Comparison of ENCODE assay signal across 21 mouse cellular contexts in the genomic region with DNA sequence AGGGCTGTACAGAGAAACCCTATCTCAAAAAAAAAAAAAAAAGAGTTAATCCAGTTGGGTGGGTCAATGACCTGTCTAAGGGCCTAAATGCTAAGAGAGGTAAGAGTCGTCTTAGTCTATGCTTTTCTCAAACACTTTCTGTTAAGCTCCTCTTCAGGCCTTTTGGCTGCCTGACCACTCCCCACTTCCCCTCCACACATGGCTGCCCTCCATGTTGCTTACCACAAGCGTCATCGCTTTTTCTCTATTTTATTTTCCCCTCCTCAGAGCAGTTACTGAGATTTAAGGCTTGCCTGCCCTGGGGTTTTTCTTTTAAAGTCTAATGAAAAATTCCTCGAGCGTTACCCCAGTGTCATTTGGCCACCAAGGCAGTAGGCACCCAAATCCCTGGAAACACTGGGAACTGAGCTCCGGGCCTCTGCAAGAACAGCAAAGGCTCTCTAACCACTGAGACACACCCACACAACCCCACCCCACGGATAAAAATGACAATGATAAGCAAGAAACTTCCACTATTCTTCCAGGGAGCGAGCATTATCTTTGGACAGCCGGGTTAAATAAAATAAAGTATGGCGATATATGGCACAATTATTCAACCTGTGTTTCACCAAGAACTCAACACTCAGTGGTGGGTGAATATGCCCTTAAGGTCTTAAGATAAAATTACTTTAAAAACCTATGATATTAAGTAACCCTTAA. TPM values are rescaled to one million over a fixed set of nuclear protein-coding genes. Genes with fewer than 3 reads are reported as not detected.
DNase-seq lines count a peak whose midpoint lies in the region; ATAC-seq lines count a peak whose summit lies in the region.
"Had no signal": no experiment of that assay in that cellular context is flagged by ENCODE, and none has a peak within 500 bp of the region (broad histone marks: within the 10 kb centered on the region; RNA-seq: fewer than 3 reads in every experiment).

No protein-coding gene starts in this region.

- H3K27ac ChIP-seq in limb, embryonic 13.5 days = no peak overlapping the region
- H3K27ac ChIP-seq in limb, embryonic 10.5 days = no peak overlapping the region
- H3K27ac ChIP-seq in neural tube, embryonic 15.5 days (replicated peaks) = no peak overlapping the region
- H3K27ac ChIP-seq: embryonic facial prominence, embryonic 12.5 days; limb, embryonic 15.5 days; macrophage; neural tube, embryonic 12.5 days; stomach, embryonic 15.5 days had no signal

- peak; percentile 61 for DNase-seq in heart, adult 11 months
- no peak for DNase-seq in heart, postnatal 14 days
- no peak for DNase-seq in limb, embryonic 10.5 days (ENCODE audit: low spot score)
- DNase-seq in liver = peak; percentile 26
- DNase-seq in left cerebral cortex, postnatal 4 days = no peak
- no peak for DNase-seq in gastrocnemius, postnatal 10 days
- DNase-seq: cerebellum, adult 11-12 months; heart, postnatal 10 days; kidney, postnatal 10 days had no signal

- peaks cover 4% of the 10 kb centered on the region for H3K4me1 ChIP-seq in limb, embryonic 13.5 days
- peaks cover 8% of the 10 kb centered on the region; the same call in 1 of the 2 replicates for H3K4me1 ChIP-seq in limb, embryonic 10.5 days
- peaks cover 13% of the 10 kb centered on the region for H3K4me1 ChIP-seq in neural tube, embryonic 15.5 days

- 91% methylated on average over 10 of the region's 10 CpGs for WGBS in limb, embryonic 13.5 days
- WGBS in limb, embryonic 10.5 days = 95% methylated on average over 10 of the region's 10 CpGs
- WGBS in neural tube, embryonic 15.5 days = 93% methylated on average over 10 of the region's 10 CpGs

- no peaks in the 10 kb centered on the region for H3K9me3 ChIP-seq in limb, embryonic 13.5 days
- H3K9me3 ChIP-seq in limb, embryonic 10.5 days (replicated peaks) = no peaks in the 10 kb centered on the region
- no peaks in the 10 kb centered on the region for H3K9me3 ChIP-seq in neural tube, embryonic 15.5 days (replicated peaks)
- H3K9me3 ChIP-seq: embryonic facial prominence, embryonic 12.5 days; limb, embryonic 15.5 days; neural tube, embryonic 12.5 days; stomach, embryonic 15.5 days had no signal

- peaks cover 36% of the 10 kb centered on the region for H3K36me3 ChIP-seq in limb, embryonic 13.5 days
- peaks cover 44% of the 10 kb centered on the region for H3K36me3 ChIP-seq in limb, embryonic 10.5 days
- peaks cover 25% of the 10 kb centered on the region for H3K36me3 ChIP-seq in neural tube, embryonic 15.5 days

- no peak overlapping the region for H3K4me3 ChIP-seq in limb, embryonic 13.5 days
- no peak overlapping the region for H3K4me3 ChIP-seq in limb, embryonic 10.5 days
- H3K4me3 ChIP-seq in neural tube, embryonic 15.5 days (replicated peaks) = no peak overlapping the region

- intact Hi-C loops in heart, postnatal 14 days (cut with DNase I) = loop anchor here (2.0 kb wide), 1 partner anchor 39 kb away; a partner anchor contains a TSS
- intact Hi-C loops in left cerebral cortex, postnatal 4 days (cut with DNase I) = no loop called here

- H3K27me3 ChIP-seq in limb, embryonic 13.5 days = no peaks in the 10 kb centered on the region
- H3K27me3 ChIP-seq in limb, embryonic 10.5 days (ENCODE audit: low read depth, poor library complexity, severe bottlenecking) = no peaks in the 10 kb centered on the region
- H3K27me3 ChIP-seq in neural tube, embryonic 15.5 days (replicated peaks) = peaks cover 9% of the 10 kb centered on the region; the same call in 1 of the 2 replicates
- H3K27me3 ChIP-seq: embryonic facial prominence, embryonic 12.5 days; limb, embryonic 15.5 days; neural tube, embryonic 12.5 days; stomach, embryonic 15.5 days had no signal

- H3K9ac ChIP-seq in limb, embryonic 13.5 days = no peak overlapping the region
- no peak overlapping the region for H3K9ac ChIP-seq in neural tube, embryonic 15.5 days (replicated peaks)
- H3K9ac ChIP-seq: embryonic facial prominence, embryonic 12.5 days; limb, embryonic 15.5 days; neural tube, embryonic 12.5 days; stomach, embryonic 15.5 days had no signal

- no peak for ATAC-seq in limb, embryonic 13.5 days (ENCODE audit: low FRiP score, low read depth)
- no peak for ATAC-seq in neural tube, embryonic 15.5 days (ENCODE audit: low FRiP score)
- ATAC-seq: intestine, embryonic 16.5 days; midbrain, embryonic 16.5 days had no signal

- H3K4me2 ChIP-seq in limb, embryonic 13.5 days (replicated peaks) = 0 out of 2 replicates have a peak overlapping the region, but pooled peaks have one; percentile 15
- peak overlapping the region; percentile 13; the same call in 1 of the 2 replicates for H3K4me2 ChIP-seq in neural tube, embryonic 15.5 days

RNA-seq across cellular contexts. Expression of a gene that starts 1.9 kb away (rescaled TPM):
- 10 to 100 TPM; 19.9 to 23.2 TPM for total RNA-seq in heart, postnatal 14 days (2021)
- polyA plus RNA-seq in limb, embryonic 13.5 days (2015; fragmentation: Nextera tagmentation; extraction: Ambion mirVana) = 5.6 and 5.8 TPM in 2 replicates
- polyA plus RNA-seq in limb, embryonic 10.5 days (2016; fragmentation: Nextera tagmentation; extraction: Ambion mirVana) = 8.9 and 9.5 TPM in 2 replicates
- polyA plus RNA-seq in neural tube, embryonic 15.5 days (2015; fragmentation: Nextera tagmentation; extraction: Ambion mirVana) = 8.1 and 8.3 TPM in 2 replicates
- total RNA-seq in left cerebral cortex, postnatal 4 days (2021) = 10 to 100 TPM; 72.8 to 79.3 TPM
- total RNA-seq in gastrocnemius, postnatal 10 days (2021) = 10 to 100 TPM; 12.2 to 13.4 TPM

RNA-seq across cellular contexts. Expression of a gene that starts 19.2 kb away (rescaled TPM):
- not detected for total RNA-seq in heart, postnatal 14 days (2021)
- 0.05 TPM in 1 of 2 replicates, not detected in the other for polyA plus RNA-seq in limb, embryonic 13.5 days (2015; fragmentation: Nextera tagmentation; extraction: Ambion mirVana)
- 0.11 TPM in 1 of 2 replicates, not detected in the other for polyA plus RNA-seq in limb, embryonic 10.5 days (2016; fragmentation: Nextera tagmentation; extraction: Ambion mirVana)
- polyA plus RNA-seq in neural tube, embryonic 15.5 days (2015; fragmentation: Nextera tagmentation; extraction: Ambion mirVana) = not detected in 2 replicates
- not detected for total RNA-seq in left cerebral cortex, postnatal 4 days (2021)
- not detected for total RNA-seq in gastrocnemius, postnatal 10 days (2021)
- total RNA-seq: gastrocnemius, postnatal 4 days; heart, postnatal 10 days; layer of hippocampus, adult 8-10 months; left cerebral cortex, adult 8-10 months had no signal
- polyA plus RNA-seq: embryonic facial prominence, embryonic 12.5 days; intestine, embryonic 16.5 days; limb, embryonic 15.5 days; macrophage; midbrain, embryonic 16.5 days; neural tube, embryonic 12.5 days; stomach, embryonic 15.5 days had no signal

RNA-seq across cellular contexts. Expression of a gene that starts 38.6 kb away (rescaled TPM):
- total RNA-seq in heart, postnatal 14 days (2021) = 10 to 100 TPM; 49.1 to 55.4 TPM
- polyA plus RNA-seq in limb, embryonic 13.5 days (2015; fragmentation: Nextera tagmentation; extraction: Ambion mirVana) = 70.7 and 77.8 TPM in 2 replicates
- 54.0 and 57.7 TPM in 2 replicates for polyA plus RNA-seq in limb, embryonic 10.5 days (2016; fragmentation: Nextera tagmentation; extraction: Ambion mirVana)
- 64.4 and 65.5 TPM in 2 replicates for polyA plus RNA-seq in neural tube, embryonic 15.5 days (2015; fragmentation: Nextera tagmentation; extraction: Ambion mirVana)
- total RNA-seq in left cerebral cortex, postnatal 4 days (2021) = 10 to 100 TPM; 53.1 to 57.7 TPM
- 10 to 100 TPM; 32.5 to 34.6 TPM for total RNA-seq in gastrocnemius, postnatal 10 days (2021)

Comparison
In these comparisons a context has a peak if more than half of its experiments do, and no peak if none do; other contexts are left out.
1. DNase-seq: peak in heart, adult 11 months (single experiment) and liver (single experiment); none in heart, postnatal 14 days (0 of 2), limb, embryonic 10.5 days (single experiment), left cerebral cortex, postnatal 4 days (single experiment) and gastrocnemius, postnatal 10 days (single experiment).